Mouse (Mus musculus) left cerebral cortex, adult 2 months (tissue): ENCODE results near the gene Mapkbp1. TPM values are rescaled to one million over a fixed set of nuclear protein-coding genes. Genes with fewer than 3 reads are reported as not detected.

Experiments
- DNase-seq, 2 experiments: peaks; one replicate each; pipeline ENCODE4 v3.0.0; 2021 to 2022; ENCODE audit warnings: low spot score in 2 of 2, mixed read lengths in 1 of 2; ENCODE audit errors: extremely low spot score in 1 of 2
- H3K27ac ChIP-seq: fragments of 200-600 bp; 2 replicates; pipeline ENCODE4 v1.8.1; 2022
- H3K4me3 ChIP-seq: fragments of 200-600 bp; 2 replicates; pipeline ENCODE4 v1.8.1; 2022
- CTCF ChIP-seq: fragments of 200-600 bp; IDR thresholded peaks from 2 replicates; pipeline ENCODE4 v1.8.1; 2022; ENCODE audit warnings: antibody characterized with exemption, mild to moderate bottlenecking, moderate library complexity
- intact Hi-C: fragments of 180-260 bp; cut with DNase I; formaldehyde crosslinking; loops from one replicate; pipeline ENCODE4 v1.15.1; 2025
- long read RNA-seq, 2 experiments: library from polyadenylated mRNA; stranded (forward); transcript quantifications; one replicate each; pipeline ENCODE4 v2.0.0; 2021; ENCODE audit warnings: borderline mapping rate in 2 of 2
- total RNA-seq, 2 experiments: library from RNA; stranded (reverse); gene quantifications; 2 replicates each; pipeline ENCODE4 v1.2.3; 2021

Gene Mapkbp1
- 10 to 100 TPM; 54.1 to 57.0 TPM for total RNA-seq
- long read RNA-seq, experiment 1, partial matches to known transcripts: 5 of 8 reads
- long read RNA-seq, experiment 1, other reads (novel, unspliced or antisense): 3 of 8 reads
- long read RNA-seq, experiment 2, partial matches to known transcripts: 6 of 18 reads
- long read RNA-seq, experiment 2, other reads (novel, unspliced or antisense): 12 of 18 reads

- DNase-seq: no peak
- intact Hi-C loops: loop anchor here (2.0 to 5.0 kb wide), 3 partner anchors 22 to 200 kb away; no protein-coding TSS in a partner anchor
- TF ChIP-seq CTCF: no peak
- peak within 1 kb of the TSS; percentile 65 for H3K4me3 ChIP-seq
- peak within 1 kb of the TSS; percentile 92 for H3K27ac ChIP-seq
These were observed at the start of gene Mapkbp1 for GRCm38 (mm10) chr2:119972537-119972879. TSS of gene Mapkbp1 (plus strand) at chr2:119972699.

- TF ChIP-seq CTCF: peak; percentile 74
- DNase-seq: no peak
- intact Hi-C loops: loop anchor here (1.0 to 5.0 kb wide), 3 partner anchors 41 to 202 kb away; no protein-coding TSS in a partner anchor
These were observed 1.9 kb upstream of the Mapkbp1 start for GRCm38 (mm10) chr2:119970571-119970970.

GRCm38 (mm10) chr2:119971316-119971715 lies 1.2 kb upstream of the Mapkbp1 start:
- no peak for TF ChIP-seq CTCF
- H3K27ac ChIP-seq: no peak overlapping the region; the same call in 1 of the 2 replicates
- no peak for DNase-seq
- H3K4me3 ChIP-seq: no peak overlapping the region
- intact Hi-C loops: loop anchor here (5.0 kb wide), 2 partner anchors 101 to 201 kb away; no protein-coding TSS in a partner anchor

More at GRCm38 (mm10) chr2:119970571-119970970, 1.9 kb upstream of the Mapkbp1 start:
- H3K4me3 ChIP-seq: no peak overlapping the region
- H3K27ac ChIP-seq: no peak overlapping the region

GRCm38 (mm10) chr2:119971837-119972536 lies 512 bp upstream of the Mapkbp1 start:
- DNase-seq: peak; percentile 96 to 97
- H3K27ac ChIP-seq: peak overlapping the region; percentile 92
- TF ChIP-seq CTCF: peak; percentile 43
- peak overlapping the region; percentile 65 for H3K4me3 ChIP-seq
- intact Hi-C loops: loop anchor here (2.0 to 5.0 kb wide), 3 partner anchors 23 to 200 kb away; no protein-coding TSS in a partner anchor

GRCm38 (mm10) chr2:119980343-119980986 lies 8.0 kb downstream of the Mapkbp1 start:
- H3K27ac ChIP-seq: no peak overlapping the region
- DNase-seq: no peak
- no peak overlapping the region for H3K4me3 ChIP-seq
- TF ChIP-seq CTCF: no peak
- intact Hi-C loops: no loop called here

GRCm38 (mm10) chr2:119981631-119982030 lies 9.1 kb downstream of the Mapkbp1 start:
- no peak for TF ChIP-seq CTCF
- H3K27ac ChIP-seq: no peak overlapping the region
- H3K4me3 ChIP-seq: no peak overlapping the region
- no peak for DNase-seq
- intact Hi-C loops: no loop called here

- Histone ChIP-seq H3K27ac (no peak overlapping the region), H3K4me3 (no peak overlapping the region)
- intact Hi-C loops: no loop called here
- DNase-seq: no peak
- no peak for TF ChIP-seq CTCF
These were observed 13.4 kb downstream of the Mapkbp1 start for GRCm38 (mm10) chr2:119985871-119986270.

GRCm38 (mm10) chr2:119986369-119986768 lies 13.9 kb downstream of the Mapkbp1 start:
- DNase-seq: no peak
- no peak for TF ChIP-seq CTCF
- no peak overlapping the region for H3K4me3 ChIP-seq
- no peak overlapping the region for H3K27ac ChIP-seq
- intact Hi-C loops: no loop called here

- no peak for TF ChIP-seq CTCF
These were observed 14.9 kb downstream of the Mapkbp1 start for GRCm38 (mm10) chr2:119987441-119987840.

GRCm38 (mm10) chr2:119988952-119989351 lies 16.5 kb downstream of the Mapkbp1 start:
- no peak for TF ChIP-seq CTCF
- intact Hi-C loops: no loop called here
- DNase-seq: no peak
- Histone ChIP-seq H3K27ac (no peak overlapping the region), H3K4me3 (no peak overlapping the region)

More at GRCm38 (mm10) chr2:119987441-119987840, 14.9 kb downstream of the Mapkbp1 start:
- Histone ChIP-seq H3K4me3 (no peak overlapping the region), H3K27ac (no peak overlapping the region)
- intact Hi-C loops: no loop called here
- DNase-seq: no peak

GRCm38 (mm10) chr2:119990881-119991280 lies 18.4 kb downstream of the Mapkbp1 start:
- no peak for TF ChIP-seq CTCF
- Histone ChIP-seq H3K4me3 (no peak overlapping the region), H3K27ac (no peak overlapping the region)
- intact Hi-C loops: no loop called here
- DNase-seq: no peak

- no peak for DNase-seq
- intact Hi-C loops: no loop called here
- TF ChIP-seq CTCF: no peak
- H3K27ac ChIP-seq: no peak overlapping the region
- no peak overlapping the region for H3K4me3 ChIP-seq
These were observed 19.9 kb downstream of the Mapkbp1 start for GRCm38 (mm10) chr2:119992349-119992748.
